Mouse (Mus musculus) c-Kit-negative CD71-positive TER-119-positive erythroid progenitor cells, embryonic 14.5 days (primary cell): ENCODE results near the gene Sestd1.

Experiments
- DNase-seq: peaks from one replicate; pipeline ENCODE4 v3.0.0-alpha.2; 2013; ENCODE audit warnings: low read depth, low spot score

Gene Sestd1

DNA sequence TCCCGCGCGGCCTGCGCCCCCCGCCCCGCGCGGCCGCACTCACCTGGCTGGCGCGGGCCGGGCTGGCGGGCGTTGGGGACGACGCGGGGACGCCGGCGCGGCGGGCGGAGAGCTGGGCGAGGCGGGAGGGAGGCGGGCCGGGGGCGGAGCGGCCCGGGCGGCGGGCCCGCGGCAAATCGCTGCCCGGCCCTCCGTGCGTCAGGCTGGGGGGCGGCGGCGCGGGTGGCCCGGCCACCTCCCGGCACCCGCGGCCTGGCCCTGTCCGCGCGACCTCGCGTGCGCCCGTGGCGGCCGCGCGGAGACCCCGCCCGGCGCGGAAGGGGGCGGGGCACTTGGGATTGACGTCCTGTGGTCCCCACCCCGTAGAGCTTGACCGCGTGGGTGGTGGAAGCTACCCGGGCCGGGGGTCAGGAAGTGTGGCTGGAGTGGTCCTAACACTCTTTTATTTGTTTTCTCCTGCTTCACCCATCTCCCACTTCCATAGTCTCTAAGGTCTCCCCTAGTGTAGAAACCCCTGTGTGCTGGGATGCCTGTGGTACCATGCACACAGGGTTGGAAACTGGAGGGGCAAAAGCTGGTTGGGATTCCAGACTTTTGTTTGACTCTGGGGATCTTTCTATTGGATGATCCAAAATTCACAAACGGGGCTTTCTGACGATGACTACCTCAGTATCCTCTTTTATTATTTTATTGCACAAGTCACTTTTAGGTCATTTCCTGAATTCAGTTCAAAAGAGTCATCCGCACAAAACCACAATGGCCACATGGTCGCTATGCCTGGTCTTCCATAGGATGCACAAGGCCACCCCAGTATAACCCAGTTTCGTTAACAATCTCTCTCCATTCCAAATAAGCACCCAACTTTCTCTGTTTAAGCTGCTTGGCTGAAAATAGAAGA lies at the start of gene Sestd1:
TSS of gene Sestd1 (minus strand) at position 81 of the 898 bp plus-strand sequence.
- DNase-seq: no peak

- DNase-seq: no peak
These were observed 46.9 kb upstream of the Sestd1 start for GRCm38 (mm10) chr2:77327246-77327645.

DNA sequence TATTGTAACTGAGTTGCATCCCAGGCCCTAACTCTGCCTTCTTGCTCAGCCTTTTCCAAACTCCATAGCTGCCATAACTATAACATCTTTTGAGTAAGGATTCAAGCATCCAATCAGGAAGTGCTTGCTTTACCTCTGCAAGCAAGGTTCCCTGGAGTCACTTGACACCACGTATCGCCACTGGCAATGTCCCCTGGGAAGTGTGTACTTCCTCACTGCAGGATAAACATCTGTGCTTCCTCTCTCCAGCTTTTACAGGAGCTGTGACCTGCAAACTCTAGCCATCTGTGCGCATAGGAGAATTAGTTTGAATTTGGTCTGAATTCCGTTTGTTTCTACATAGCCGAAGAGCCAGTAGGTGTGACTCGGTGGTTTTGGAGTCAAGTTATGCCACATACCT lies 43.3 kb upstream of the Sestd1 start:
- DNase-seq: no peak

DNA sequence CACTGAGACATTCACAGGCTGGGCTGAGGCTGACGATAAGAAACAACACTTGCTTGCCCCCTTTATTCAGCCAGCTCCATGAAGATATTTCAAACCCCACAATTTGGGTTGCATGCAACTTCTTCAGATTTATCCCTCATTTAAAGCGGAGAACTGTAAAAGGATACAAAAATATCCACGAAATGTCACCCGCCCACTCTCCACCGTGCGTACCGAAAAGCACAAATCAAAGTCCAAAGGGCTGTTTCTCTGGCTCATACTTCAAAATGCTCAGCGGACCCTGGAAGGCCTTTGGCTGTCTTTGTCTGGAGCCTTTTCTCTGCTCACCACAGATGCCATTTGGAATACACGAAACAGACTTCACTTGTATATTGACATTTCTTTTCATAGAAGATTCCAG lies 42.8 kb upstream of the Sestd1 start:
- DNase-seq: no peak

GRCm38 (mm10) chr2:77319196-77319595 lies 38.8 kb upstream of the Sestd1 start:
- no peak for DNase-seq

DNA sequence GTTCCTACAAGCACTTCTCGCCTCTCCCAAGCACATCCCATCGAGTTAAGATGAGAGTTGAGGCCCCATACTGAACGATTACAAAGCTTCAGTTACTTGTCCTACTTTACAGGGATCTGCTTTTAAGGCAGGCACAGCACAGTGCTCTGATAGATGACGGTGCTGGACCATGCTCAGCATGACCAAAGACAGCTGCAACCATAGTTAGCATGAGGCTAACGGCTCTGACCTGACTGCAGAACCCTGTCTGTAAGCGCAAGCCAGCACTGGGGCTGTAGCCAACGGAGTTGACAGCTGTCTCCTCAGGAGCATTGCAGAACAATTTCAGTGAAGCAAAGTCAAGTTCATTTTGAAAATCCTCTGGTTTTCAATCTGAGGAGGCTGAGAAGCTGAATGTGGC lies 36.6 kb upstream of the Sestd1 start:
- DNase-seq: no peak

GRCm38 (mm10) chr2:77313846-77314245 lies 33.5 kb upstream of the Sestd1 start:
- DNase-seq: no peak

GRCm38 (mm10) chr2:77312616-77313015 lies 32.2 kb upstream of the Sestd1 start:
- no peak for DNase-seq

- DNase-seq: no peak
These were observed 28.9 kb upstream of the Sestd1 start for GRCm38 (mm10) chr2:77309313-77309712.

- no peak for DNase-seq
These were observed 24.1 kb upstream of the Sestd1 start for GRCm38 (mm10) chr2:77304494-77304893.

DNA sequence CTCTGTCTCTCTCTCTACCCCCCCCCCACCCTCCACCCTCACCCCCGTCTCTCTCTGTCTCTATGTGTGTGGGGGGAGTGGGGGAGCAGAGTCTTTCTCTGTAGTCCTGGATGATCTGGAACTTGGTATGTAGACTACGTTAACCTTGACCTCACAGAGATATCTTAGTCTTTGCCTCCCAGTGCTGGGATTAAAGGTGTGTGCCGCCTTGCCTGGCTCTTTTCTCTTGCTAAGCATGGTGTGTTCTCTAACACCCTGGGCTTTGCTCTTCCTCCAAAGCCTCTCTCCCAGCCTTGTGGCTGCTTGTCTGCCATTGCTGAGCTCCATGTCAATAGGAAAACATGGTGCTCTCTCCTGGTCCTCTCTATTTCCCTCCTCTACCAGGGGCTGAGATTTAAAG lies 23.3 kb upstream of the Sestd1 start:
- no peak for DNase-seq

DNA sequence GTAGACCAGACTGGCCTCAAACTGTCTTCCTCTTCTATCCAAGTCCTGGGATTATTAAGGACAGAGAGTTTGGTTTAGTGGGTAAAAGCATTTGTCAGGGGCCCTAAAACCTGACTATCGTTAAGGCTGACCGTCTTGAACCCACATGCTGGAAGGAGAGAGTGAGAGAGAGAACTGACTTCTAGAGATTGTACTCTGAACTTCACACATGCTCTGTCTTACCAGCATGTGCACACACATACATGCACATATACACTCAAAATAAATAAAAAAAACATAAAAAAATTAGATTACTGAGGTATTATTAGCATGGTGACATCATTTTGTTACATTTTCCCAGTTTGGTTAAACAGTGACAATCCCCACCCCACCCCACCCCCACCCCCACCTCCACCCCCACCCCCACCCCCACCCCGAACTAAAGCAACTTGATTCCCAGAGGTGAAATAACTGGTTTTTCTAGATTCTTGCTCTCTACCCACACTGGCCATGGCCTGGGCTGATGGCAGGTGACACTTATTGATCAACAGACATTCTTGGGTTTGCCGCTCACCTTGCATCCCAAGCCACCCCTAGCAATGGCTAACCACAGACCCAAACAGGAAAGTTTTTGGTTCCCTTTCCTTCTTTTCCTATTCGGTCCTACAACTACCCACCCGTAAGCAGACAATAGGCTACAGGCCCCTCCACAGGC lies 22.4 kb upstream of the Sestd1 start:
- no peak for DNase-seq

GRCm38 (mm10) chr2:77301687-77302389 lies 21.4 kb upstream of the Sestd1 start:
- no peak for DNase-seq

DNA sequence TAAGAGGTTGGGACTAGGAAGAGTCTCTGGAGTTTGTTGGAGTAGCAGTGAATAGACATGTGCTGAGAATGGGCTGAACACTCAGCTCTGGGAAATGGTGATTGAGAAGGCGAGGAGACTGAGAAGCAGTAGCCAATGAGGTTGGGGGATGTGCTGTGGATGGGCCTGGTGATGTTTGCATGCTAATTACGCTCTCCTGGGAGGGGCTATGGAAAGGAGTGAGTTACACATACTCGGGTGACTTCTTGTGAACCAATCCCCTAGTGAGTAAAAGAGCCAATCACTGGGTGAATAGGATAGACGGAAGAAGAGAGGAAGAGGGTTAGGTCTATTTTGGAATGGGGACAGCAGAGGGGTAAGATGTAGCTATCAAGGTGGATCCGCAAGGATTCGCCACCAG lies 9.3 kb upstream of the Sestd1 start:
- DNase-seq: no peak

DNA sequence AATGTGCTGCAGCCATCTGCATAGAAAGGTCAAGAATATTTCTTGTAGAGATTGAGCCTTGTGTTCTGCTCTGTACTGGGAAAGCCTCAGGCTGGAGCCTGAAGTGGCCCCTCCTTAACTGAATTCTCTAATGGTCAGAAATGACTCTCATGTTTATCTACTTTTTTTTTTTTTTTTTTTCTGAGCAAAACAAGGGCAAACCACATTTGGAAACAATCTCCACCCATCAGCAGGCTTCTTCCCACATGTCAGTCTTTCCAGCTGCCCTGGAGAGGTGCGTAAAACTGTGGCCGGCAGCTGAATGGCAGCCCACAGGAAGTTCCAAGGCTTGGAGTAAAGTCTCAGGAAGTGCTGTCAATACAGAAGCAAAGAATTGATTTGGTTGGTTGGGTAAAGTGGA lies 6.4 kb upstream of the Sestd1 start:
- no peak for DNase-seq

GRCm38 (mm10) chr2:77284281-77284899 lies 4.0 kb upstream of the Sestd1 start:
- no peak for DNase-seq

DNA sequence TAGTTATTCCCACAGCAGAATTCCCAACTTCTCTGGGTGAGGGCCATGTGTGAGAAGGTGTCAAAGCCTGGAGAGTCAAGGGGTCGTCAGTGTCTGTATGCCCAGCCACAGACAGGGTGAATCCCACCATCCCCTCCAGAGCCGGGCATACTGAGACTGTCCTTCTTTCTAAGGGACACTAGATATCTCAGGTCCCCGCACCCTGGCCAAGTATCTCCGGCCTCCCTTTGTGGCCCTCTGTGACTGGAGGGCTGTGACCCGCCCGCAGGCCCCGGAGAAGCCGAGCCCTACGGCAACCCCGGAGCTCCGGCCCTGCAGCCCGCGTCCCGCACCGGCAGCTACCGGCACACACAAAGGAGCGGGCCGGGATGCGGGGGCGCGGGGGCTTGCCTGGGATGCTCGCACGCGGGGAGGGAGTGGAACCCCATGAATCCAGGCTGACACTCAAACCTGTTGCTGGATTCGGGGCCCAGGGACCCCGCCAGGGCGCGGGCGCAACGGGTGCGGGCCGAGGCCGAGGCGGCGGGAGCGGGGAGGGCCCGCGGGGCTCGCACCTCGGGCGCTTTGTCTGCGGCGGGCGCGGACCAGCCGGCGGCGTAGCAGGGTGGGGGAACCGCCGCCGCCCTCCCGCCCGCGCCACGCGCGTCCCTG lies 406 bp downstream of the Sestd1 start:
- DNase-seq: no peak

GRCm38 (mm10) chr2:77277272-77277671 lies 3.1 kb downstream of the Sestd1 start:
- DNase-seq: no peak

GRCm38 (mm10) chr2:77275851-77276250 lies 4.5 kb downstream of the Sestd1 start:
- DNase-seq: no peak

- DNase-seq: no peak
These were observed 5.3 kb downstream of the Sestd1 start for GRCm38 (mm10) chr2:77274976-77275641.

DNA sequence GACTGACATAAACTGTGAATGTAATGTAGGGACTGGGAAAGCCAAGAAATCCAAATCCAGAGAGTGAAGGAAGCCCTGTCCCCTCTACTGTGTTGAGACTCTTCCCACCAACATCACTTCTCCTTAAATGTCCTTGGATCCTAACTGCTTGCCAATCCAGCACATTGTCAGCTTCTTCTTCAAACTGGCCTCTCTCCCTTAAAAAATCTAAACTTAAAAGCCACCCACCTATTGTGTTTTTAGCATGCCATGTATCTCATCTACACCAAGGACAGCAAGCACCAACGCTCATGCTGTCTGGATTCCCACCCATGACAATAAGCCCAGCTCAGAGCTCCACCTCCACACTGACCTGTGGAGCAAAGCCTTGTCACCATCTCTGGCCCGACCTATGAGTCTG lies 7.4 kb downstream of the Sestd1 start:
- no peak for DNase-seq
